Mouse (Mus musculus) lung, embryonic 16.5 days (tissue): Measurements from ENCODE around the gene Il6st. TPM values are rescaled to one million over a fixed set of nuclear protein-coding genes. Genes with fewer than 3 reads are reported as not detected.

Experiments used
- ATAC-seq: fragments of 200-750 bp; cut with Nextera tagmentation; 2 replicates; pipeline ENCODE4 v1.8.0; 2017; ENCODE audit warnings: low read depth, mild to moderate bottlenecking, moderate library complexity
- H3K27ac ChIP-seq: fragments of 300-500 bp; sonication (generic); 2 replicates; pipeline ENCODE4 v1.5.1; 2014; ENCODE audit warnings: mild to moderate bottlenecking, control low read depth, low read length
- H3K27me3 ChIP-seq: fragments of 300-500 bp; sonication (generic); 2 replicates; pipeline ENCODE4 v1.6.1; 2014; ENCODE audit warnings: low read depth, low read length, mixed read lengths; ENCODE audit not compliant: control insufficient read depth, insufficient read depth
- H3K36me3 ChIP-seq: fragments of 300-500 bp; sonication (generic); 2 replicates; pipeline ENCODE4 v1.6.1; 2014; ENCODE audit warnings: low read length; ENCODE audit not compliant: control insufficient read depth, insufficient read depth
- H3K4me1 ChIP-seq: fragments of 300-500 bp; sonication (generic); replicated peaks from 2 replicates; pipeline ENCODE4 v1.6.1; 2014; ENCODE audit warnings: low read length, mixed read lengths; ENCODE audit not compliant: control insufficient read depth, insufficient read depth
- H3K4me2 ChIP-seq: fragments of 300-500 bp; sonication (generic); 2 replicates; pipeline ENCODE4 v1.6.1; 2014; ENCODE audit warnings: low read depth, low read length, control low read depth
- H3K4me3 ChIP-seq: fragments of 300-500 bp; sonication (generic); 2 replicates; pipeline ENCODE4 v1.5.1; 2014; ENCODE audit warnings: mild to moderate bottlenecking, low read length, control low read depth
- H3K9ac ChIP-seq: fragments of 300-500 bp; sonication (generic); 2 replicates; pipeline ENCODE4 v1.6.1; 2014; ENCODE audit warnings: low read length, control low read depth
- H3K9me3 ChIP-seq: fragments of 300-500 bp; sonication (generic); 2 replicates; pipeline ENCODE4 v1.6.1; 2016; ENCODE audit warnings: low read length; ENCODE audit not compliant: control insufficient read depth
- WGBS: fragments of 180-500 bp; shearing (Covaris S2); extraction: QIAGEN DNeasy Blood & Tissue Kit; methylation state at CpG from one replicate; pipeline ENCODE4 v1.1.7; 2014; 5-methylcytosine and 5-hydroxymethylcytosine counted together
- polyA plus RNA-seq: library from polyadenylated mRNA; unstranded; fragments of >200 nt; fragmentation: Nextera tagmentation; extraction: Ambion mirVana; gene quantifications from 2 replicates; pipeline ENCODE4 v1.2.1, GENCODE M21; 2015

Il6st gene
- polyA plus RNA-seq, 1 experiment from 2014 or later, result 47.4 TPM

GRCm38 (mm10) chr13:112508487-112508886 is 44.6 kb downstream of the Il6st start:
- H3K9me3 ChIP-seq, result no peaks in the 10 kb centered on the region
- peaks cover 32% of the 10 kb centered on the region for H3K36me3 ChIP-seq
- H3K27me3 ChIP-seq, result no peaks in the 10 kb centered on the region
- no peak overlapping the region for H3K4me3 ChIP-seq
- no peak overlapping the region for H3K27ac ChIP-seq
- H3K4me1 ChIP-seq, result no peaks in the 10 kb centered on the region; the same call in 1 of the 2 replicates
- no peak overlapping the region for H3K9ac ChIP-seq
- ATAC-seq, result no peak
- no peak overlapping the region for H3K4me2 ChIP-seq
- WGBS, result 77% methylated on average over 5 of the region's 5 CpGs

GRCm38 (mm10) chr13:112509465-112509864 is 45.6 kb downstream of the Il6st start:
- H3K27me3 ChIP-seq, result no peaks in the 10 kb centered on the region
- H3K36me3 ChIP-seq, result peaks cover 22% of the 10 kb centered on the region
- H3K4me2 ChIP-seq, result no peak overlapping the region
- H3K9ac ChIP-seq, result no peak overlapping the region
- peak; percentile 62; the same call in 1 of the 2 replicates for ATAC-seq
- no peak overlapping the region for H3K4me3 ChIP-seq
- no peaks in the 10 kb centered on the region; the same call in 1 of the 2 replicates for H3K4me1 ChIP-seq
- H3K27ac ChIP-seq, result no peak overlapping the region
- H3K9me3 ChIP-seq, result no peaks in the 10 kb centered on the region
- WGBS, result 18% methylated on average over 4 of the region's 4 CpGs

- no peaks in the 10 kb centered on the region for H3K9me3 ChIP-seq
- H3K27me3 ChIP-seq, result no peaks in the 10 kb centered on the region
- no peak overlapping the region for H3K4me2 ChIP-seq
- no peak overlapping the region for H3K4me3 ChIP-seq
- peaks cover 10% of the 10 kb centered on the region for H3K36me3 ChIP-seq
- H3K27ac ChIP-seq, result no peak overlapping the region
- H3K9ac ChIP-seq, result no peak overlapping the region
- no peaks in the 10 kb centered on the region; the same call in 1 of the 2 replicates for H3K4me1 ChIP-seq
- no peak; the same call in 1 of the 2 replicates for ATAC-seq
- WGBS, result 84% methylated on average over 19 of the region's 19 CpGs
These were observed 46.8 kb downstream of the Il6st start for GRCm38 (mm10) chr13:112510437-112511212.

- no peak overlapping the region for H3K27ac ChIP-seq
- 50% methylated on average over 11 of the region's 11 CpGs for WGBS
- ATAC-seq, result peak; percentile 53; the same call in 1 of the 2 replicates
These were observed 47.4 kb downstream of the Il6st start for GRCm38 (mm10) chr13:112511261-112511660.

GRCm38 (mm10) chr13:112511810-112512209 is 47.9 kb downstream of the Il6st start:
- 79% methylated on average over 7 of the region's 7 CpGs for WGBS
- H3K27ac ChIP-seq, result no peak overlapping the region
- no peak for ATAC-seq

More at GRCm38 (mm10) chr13:112511261-112511660, 47.4 kb downstream of the Il6st start:
- Histone ChIP-seq H3K36me3 (peaks cover 6% of the 10 kb centered on the region), H3K4me3 (no peak overlapping the region), H3K4me2 (no peak overlapping the region), H3K9me3 (no peaks in the 10 kb centered on the region), H3K27me3 (no peaks in the 10 kb centered on the region), H3K4me1 (no peaks in the 10 kb centered on the region; the same call in 1 of the 2 replicates), H3K9ac (no peak overlapping the region)

GRCm38 (mm10) chr13:112512824-112513223 is 49.0 kb downstream of the Il6st start:
- no peak for ATAC-seq
- H3K27me3 ChIP-seq, result no peaks in the 10 kb centered on the region
- H3K4me1 ChIP-seq, result no peaks in the 10 kb centered on the region; the same call in 1 of the 2 replicates
- H3K9me3 ChIP-seq, result no peaks in the 10 kb centered on the region; the same call in 1 of the 2 replicates
- H3K27ac ChIP-seq, result no peak overlapping the region
- no peaks in the 10 kb centered on the region; the same call in 1 of the 2 replicates for H3K36me3 ChIP-seq
- H3K4me3 ChIP-seq, result no peak overlapping the region
- WGBS, result 45% methylated on average over 5 of the region's 5 CpGs
- H3K4me2 ChIP-seq, result no peak overlapping the region
- no peak overlapping the region for H3K9ac ChIP-seq

More at GRCm38 (mm10) chr13:112511810-112512209, 47.9 kb downstream of the Il6st start:
- Histone ChIP-seq H3K9ac (no peak overlapping the region), H3K4me1 (no peaks in the 10 kb centered on the region; the same call in 1 of the 2 replicates), H3K9me3 (no peaks in the 10 kb centered on the region), H3K4me2 (no peak overlapping the region), H3K27me3 (no peaks in the 10 kb centered on the region), H3K36me3 (peaks cover 3% of the 10 kb centered on the region), H3K4me3 (no peak overlapping the region)

- no peaks in the 10 kb centered on the region; the same call in 1 of the 2 replicates for H3K9me3 ChIP-seq
These were observed 50.7 kb downstream of the Il6st start for GRCm38 (mm10) chr13:112514546-112514945.

GRCm38 (mm10) chr13:112522261-112522660 is 58.4 kb downstream of the Il6st start:
- Histone ChIP-seq H3K27me3 (no peaks in the 10 kb centered on the region), H3K4me3 (no peak overlapping the region), H3K4me2 (no peak overlapping the region), H3K4me1 (no peaks in the 10 kb centered on the region), H3K9ac (no peak overlapping the region), H3K9me3 (peaks cover 5% of the 10 kb centered on the region; the same call in 1 of the 2 replicates), H3K36me3 (no peaks in the 10 kb centered on the region), H3K27ac (no peak overlapping the region)
- no peak for ATAC-seq
- 47% methylated on average over 6 of the region's 6 CpGs for WGBS

More at GRCm38 (mm10) chr13:112514546-112514945, 50.7 kb downstream of the Il6st start:
- H3K27ac ChIP-seq, result no peak overlapping the region
- H3K4me1 ChIP-seq, result no peaks in the 10 kb centered on the region; the same call in 1 of the 2 replicates
- no peak overlapping the region for H3K4me2 ChIP-seq
- H3K9ac ChIP-seq, result no peak overlapping the region
- ATAC-seq, result no peak
- H3K4me3 ChIP-seq, result no peak overlapping the region
- H3K27me3 ChIP-seq, result no peaks in the 10 kb centered on the region
- 43% methylated on average over 1 of the region's 1 CpGs for WGBS
- no peaks in the 10 kb centered on the region for H3K36me3 ChIP-seq

GRCm38 (mm10) chr13:112522896-112523295 is 59.0 kb downstream of the Il6st start:
- no peaks in the 10 kb centered on the region for H3K27me3 ChIP-seq
- no peak overlapping the region for H3K4me3 ChIP-seq
- no peak overlapping the region for H3K4me2 ChIP-seq
- H3K27ac ChIP-seq, result no peak overlapping the region
- peaks cover 5% of the 10 kb centered on the region; the same call in 1 of the 2 replicates for H3K9me3 ChIP-seq
- WGBS, result 77% methylated on average over 3 of the region's 3 CpGs
- ATAC-seq, result no peak
- no peaks in the 10 kb centered on the region for H3K4me1 ChIP-seq
- no peak overlapping the region for H3K9ac ChIP-seq
- no peaks in the 10 kb centered on the region for H3K36me3 ChIP-seq
